ENCODE assay signal across 13 mouse cellular contexts in the genomic region with DNA sequence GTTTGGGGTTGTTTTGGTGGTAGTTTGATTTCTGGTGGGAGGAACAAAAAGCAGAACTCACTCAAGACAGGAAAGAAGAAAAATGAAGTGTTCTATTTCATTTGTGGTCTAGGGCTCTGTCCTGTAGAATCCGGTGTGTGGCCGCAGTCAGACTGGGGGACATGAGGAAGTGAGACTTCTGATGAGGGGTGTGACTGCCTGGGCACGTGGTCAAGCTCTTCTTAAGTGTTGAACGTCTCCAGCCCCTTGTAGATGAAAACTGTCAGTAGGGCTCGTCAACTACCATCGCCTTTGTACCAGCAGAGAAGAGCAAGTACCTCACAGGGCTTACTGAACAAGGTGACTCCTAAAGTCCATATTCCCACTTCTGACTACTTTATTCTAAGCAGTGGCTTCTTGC. TPM values are rescaled to one million over a fixed set of nuclear protein-coding genes. Genes with fewer than 3 reads are reported as not detected.
DNase-seq lines count a peak whose midpoint lies in the region; ATAC-seq and TF ChIP-seq lines count a peak whose summit lies in the region.
"Had no signal": no experiment of that assay in that cellular context is flagged by ENCODE, and none has a peak within 500 bp of the region (broad histone marks: within the 10 kb centered on the region; RNA-seq: fewer than 3 reads in every experiment).

No protein-coding gene starts in this region.

- 15% methylated on average over 6 of the region's 6 CpGs for WGBS in bone marrow, adult 2 months
- 40% methylated on average over 6 of the region's 6 CpGs for WGBS in liver, postnatal 0 days (ENCODE audit: insufficient replicate concordance)
- 54% methylated on average over 6 of the region's 6 CpGs for WGBS in thymus, adult 2 months

- no peaks in the 10 kb centered on the region for H3K9me3 ChIP-seq in liver, postnatal 0 days (ENCODE audit: low read length)

- H3K27ac ChIP-seq in bone marrow, adult 2 months (ENCODE audit: control insufficient read depth, insufficient read depth, low read depth, low read length, poor library complexity), result peak overlapping the region; percentile 76
- peak overlapping the region; percentile 50; the same call in 1 of the 2 replicates for H3K27ac ChIP-seq in liver, postnatal 0 days (ENCODE audit: low read depth)
- no peak overlapping the region for H3K27ac ChIP-seq in thymus, adult 2 months (ENCODE audit: control insufficient read depth, insufficient read depth, low read length)

- H3K27me3 ChIP-seq in liver, postnatal 0 days (ENCODE audit: insufficient read depth, low read length), result no peaks in the 10 kb centered on the region
- H3K27me3 ChIP-seq in thymus, adult 2 months (ENCODE audit: control insufficient read depth, insufficient read depth, low read length), result no peaks in the 10 kb centered on the region

- no peak overlapping the region for H3K4me2 ChIP-seq in liver, postnatal 0 days (ENCODE audit: low read depth, low read length)

- no peak for TF ChIP-seq POLR2A in bone marrow, adult 2 months (IDR thresholded peaks at IDR 0.05; ENCODE audit: borderline replicate concordance, control insufficient read depth, low read depth, low read length)
- TF ChIP-seq POLR2A in thymus, adult 2 months (IDR thresholded peaks at IDR 0.05; ENCODE audit: control insufficient read depth, extremely low read depth, insufficient read depth, low read length, poor library complexity), result no peak

- no peak overlapping the region for H3K4me3 ChIP-seq in bone marrow, adult 2 months (replicated peaks; ENCODE audit: control insufficient read depth, low read depth, low read length)
- no peak overlapping the region for H3K4me3 ChIP-seq in liver, postnatal 0 days (ENCODE audit: low read depth, low read length)
- H3K4me3 ChIP-seq in thymus, adult 2 months (ENCODE audit: control insufficient read depth, insufficient read depth, low read length), result no peak overlapping the region

- DNase-seq in layer of hippocampus, adult 9-11 months, result peak; percentile 75
- DNase-seq in layer of hippocampus, postnatal 14 days (ENCODE audit: low spot score in 2 of 2), result no peak
- DNase-seq in liver, postnatal 0 days, result peak; percentile 38
- peak; percentile 6 for DNase-seq in spleen, adult 12 weeks (ENCODE audit: low spot score)
- no peak for DNase-seq in right cerebral cortex, postnatal 25 days
- no peak for DNase-seq in right cerebral cortex, postnatal 4 days
- no peak for DNase-seq in thymus, adult 2 months
- DNase-seq: forebrain, postnatal 0 days; gastrocnemius, postnatal 14 days; kidney, postnatal 14 days; layer of hippocampus, postnatal 36 days; thymus, adult 18-20 months had no signal

- peaks cover 43% of the 10 kb centered on the region for H3K36me3 ChIP-seq in liver, postnatal 0 days (replicated peaks; ENCODE audit: insufficient read depth, low read length)
- H3K36me3 ChIP-seq in thymus, adult 2 months (ENCODE audit: control insufficient read depth, insufficient read depth, low read length), result peaks cover 25% of the 10 kb centered on the region

- no peak for TF ChIP-seq EP300 in liver, postnatal 0 days (IDR thresholded peaks at IDR 0.05; ENCODE audit: low read depth)

- no peak for TF ChIP-seq CTCF in bone marrow, adult 2 months (IDR thresholded peaks at IDR 0.05; ENCODE audit: control insufficient read depth, insufficient read depth, low read length)
- TF ChIP-seq CTCF in liver, postnatal 0 days (IDR thresholded peaks at IDR 0.05; ENCODE audit: low read depth), result no peak
- no peak for TF ChIP-seq CTCF in thymus, adult 2 months (IDR thresholded peaks at IDR 0.05; ENCODE audit: borderline replicate concordance, control insufficient read depth, extremely low read depth, insufficient read depth, low read length, poor library complexity)

- peak; percentile 44; the same call in 1 of the 2 replicates for ATAC-seq in liver, postnatal 0 days
- ATAC-seq: forebrain, postnatal 0 days had no signal

- no peak overlapping the region for H3K9ac ChIP-seq in liver, postnatal 0 days (replicated peaks)
- H3K9ac ChIP-seq: forebrain, postnatal 0 days had no signal

- H3K4me1 ChIP-seq in bone marrow, adult 2 months (ENCODE audit: control insufficient read depth, insufficient read depth, low read length), result peaks cover 3% of the 10 kb centered on the region
- no peaks in the 10 kb centered on the region for H3K4me1 ChIP-seq in liver, postnatal 0 days (ENCODE audit: insufficient read depth)
- H3K4me1 ChIP-seq in thymus, adult 2 months (replicated peaks; ENCODE audit: control insufficient read depth, insufficient read depth, low read length), result no peaks in the 10 kb centered on the region

RNA-seq across cellular contexts. Expression of a gene that starts 33.1 kb away (rescaled TPM):
- total RNA-seq in layer of hippocampus, postnatal 14 days (2021), result 100 to 1,000 TPM; 162 to 172 TPM
- polyA plus RNA-seq in bone marrow, adult 2 months (2011; ENCODE audit: insufficient read depth, insufficient read length, low replicate concordance, missing spikeins), result 22.0 and 57.7 TPM in 2 replicates
- polyA plus RNA-seq in liver, postnatal 0 days (2015; fragmentation: Nextera tagmentation; extraction: Ambion mirVana), result 18.9 and 23.3 TPM in 2 replicates
- 49.6 and 57.3 TPM in 2 replicates for polyA plus RNA-seq in thymus, adult 2 months (2012; rRNA removed)

RNA-seq across cellular contexts. Expression of a gene that starts 39.1 kb away (rescaled TPM):
- total RNA-seq in layer of hippocampus, postnatal 14 days (2021), result 1 to 10 TPM; 3.0 to 4.0 TPM
- polyA plus RNA-seq in bone marrow, adult 2 months (2011; ENCODE audit: insufficient read depth, insufficient read length, low replicate concordance, missing spikeins), result 8.0 and 14.3 TPM in 2 replicates
- 5.2 and 6.4 TPM in 2 replicates for polyA plus RNA-seq in liver, postnatal 0 days (2015; fragmentation: Nextera tagmentation; extraction: Ambion mirVana)
- 16.9 and 21.6 TPM in 2 replicates for polyA plus RNA-seq in thymus, adult 2 months (2012; rRNA removed)

Comparison
In these comparisons a context has a peak if more than half of its experiments do, and no peak if none do; other contexts are left out.
1. DNase-seq: peak in layer of hippocampus, adult 9-11 months (single experiment), liver, postnatal 0 days (single experiment) and spleen, adult 12 weeks (single experiment); none in layer of hippocampus, postnatal 14 days (0 of 2), right cerebral cortex, postnatal 25 days (single experiment), right cerebral cortex, postnatal 4 days (single experiment) and thymus, adult 2 months (single experiment).